Mouse (Mus musculus): ENCODE data around the gene Ulk4.

Ulk4 gene

DNA sequence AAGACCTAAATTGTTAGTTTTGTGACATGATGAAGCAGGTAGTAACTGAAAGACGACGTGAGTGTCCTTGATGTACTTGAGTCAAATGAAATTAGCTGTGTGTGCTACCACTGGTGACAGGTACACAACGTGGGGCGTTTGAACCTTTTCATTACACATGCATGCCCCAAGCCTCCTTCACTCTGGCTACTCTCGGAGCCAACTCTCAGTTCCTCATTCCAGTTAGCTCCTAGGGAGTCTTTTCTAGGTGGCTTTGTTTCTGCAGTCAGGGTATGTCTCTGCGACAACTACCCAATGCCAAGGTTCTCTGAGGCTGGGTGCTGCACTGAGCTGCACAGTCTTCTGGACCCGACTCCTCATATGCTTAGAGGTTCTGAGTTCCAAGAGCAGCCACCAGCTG lies 100.6 kb downstream of the Ulk4 start:
- DNase-seq, result no peak

DNA sequence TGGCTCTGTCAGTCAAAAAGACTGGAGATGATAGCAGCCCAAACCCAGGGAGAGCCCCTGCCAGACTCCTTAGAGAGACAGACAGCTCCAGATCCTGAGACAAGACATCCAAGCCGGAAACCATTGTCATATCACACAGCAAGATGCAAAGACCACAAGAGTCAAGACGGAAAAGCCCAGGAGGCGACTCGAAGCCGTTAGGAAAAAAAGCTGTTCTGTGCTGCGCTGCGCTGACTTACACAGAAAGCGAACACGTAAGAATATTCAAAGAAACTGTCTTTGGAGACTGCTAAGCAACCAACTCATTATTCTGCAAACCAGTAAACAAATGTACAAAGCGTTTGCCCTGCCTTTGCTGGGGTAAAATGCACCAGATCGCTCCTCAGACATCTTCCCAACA lies 101.8 kb downstream of the Ulk4 start:
- no peak for DNase-seq

DNA sequence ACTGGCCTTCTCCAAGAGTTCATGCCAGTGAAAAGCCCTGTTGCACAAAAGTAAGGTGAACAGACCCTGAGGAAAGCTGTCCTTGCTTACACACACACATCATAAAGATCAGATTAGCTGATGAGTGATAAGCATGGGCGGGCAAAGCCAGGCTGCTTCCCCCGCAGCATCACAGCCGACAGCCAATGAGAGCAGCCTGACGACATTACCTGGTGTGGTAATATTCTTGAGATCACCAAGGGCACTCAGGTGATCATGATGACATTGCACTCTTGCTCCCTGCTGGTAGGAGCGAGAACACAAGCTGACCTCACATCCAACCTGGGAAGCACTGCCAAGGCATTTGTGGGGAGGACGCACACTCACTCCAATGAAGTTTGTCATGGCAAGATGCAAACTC lies 104.9 kb downstream of the Ulk4 start:
- DNase-seq, result no peak

DNA sequence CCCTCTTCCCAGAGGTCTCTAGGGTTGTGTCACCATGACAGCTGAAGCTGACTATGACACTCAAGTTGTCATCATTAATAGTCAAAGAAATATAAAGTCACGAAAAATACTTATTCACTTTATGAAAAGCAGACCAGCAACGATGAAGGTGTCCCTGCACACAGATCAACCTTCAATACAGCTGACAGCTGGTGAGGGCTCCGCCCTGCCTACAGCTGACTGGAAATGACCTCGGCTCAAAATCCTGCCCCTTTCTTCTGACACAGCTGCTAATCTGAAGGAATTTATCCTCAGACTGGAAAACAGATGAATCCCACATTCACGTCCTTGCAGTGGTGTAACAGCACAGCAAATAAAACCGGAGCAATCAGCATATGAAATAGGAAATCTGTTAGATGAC lies 105.4 kb downstream of the Ulk4 start:
- no peak for DNase-seq

DNA sequence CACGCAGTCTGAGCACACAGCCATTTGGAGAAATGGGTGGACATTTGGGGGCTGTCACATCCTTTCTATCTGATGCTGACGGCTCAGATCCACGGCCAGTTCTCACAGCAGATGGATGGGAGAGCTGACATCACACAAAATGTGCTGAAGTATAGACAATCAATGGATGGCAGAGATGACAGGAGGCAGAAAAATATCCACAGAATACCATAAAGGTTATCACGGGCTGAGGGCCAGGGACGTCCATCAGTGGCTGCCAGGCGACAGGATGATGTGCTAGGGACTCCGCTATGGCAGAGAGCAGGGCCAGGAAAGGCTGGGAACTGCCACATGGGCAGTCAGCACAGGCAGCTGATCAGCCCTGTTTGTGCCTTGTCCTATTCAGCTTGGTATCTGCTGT lies 112.4 kb downstream of the Ulk4 start:
- no peak for DNase-seq

DNA sequence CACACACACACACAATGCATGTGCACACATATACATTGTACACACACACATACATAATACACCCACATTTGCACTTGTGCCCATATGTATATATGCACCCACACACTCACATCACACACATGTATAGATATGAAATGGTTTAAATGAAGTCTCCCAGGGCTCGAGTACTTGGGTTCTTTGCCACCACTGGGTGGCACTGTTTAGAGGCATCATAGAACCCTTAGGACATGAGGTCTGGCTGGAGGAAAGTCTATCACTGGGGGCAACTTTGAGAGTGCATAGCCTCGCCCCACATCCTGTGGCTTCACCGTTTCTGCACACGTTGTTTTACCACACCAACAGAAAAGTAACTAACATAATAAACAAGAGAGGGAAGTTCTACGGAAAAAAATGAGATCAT lies 114.2 kb downstream of the Ulk4 start:
- peak; percentile 47 for DNase-seq

DNA sequence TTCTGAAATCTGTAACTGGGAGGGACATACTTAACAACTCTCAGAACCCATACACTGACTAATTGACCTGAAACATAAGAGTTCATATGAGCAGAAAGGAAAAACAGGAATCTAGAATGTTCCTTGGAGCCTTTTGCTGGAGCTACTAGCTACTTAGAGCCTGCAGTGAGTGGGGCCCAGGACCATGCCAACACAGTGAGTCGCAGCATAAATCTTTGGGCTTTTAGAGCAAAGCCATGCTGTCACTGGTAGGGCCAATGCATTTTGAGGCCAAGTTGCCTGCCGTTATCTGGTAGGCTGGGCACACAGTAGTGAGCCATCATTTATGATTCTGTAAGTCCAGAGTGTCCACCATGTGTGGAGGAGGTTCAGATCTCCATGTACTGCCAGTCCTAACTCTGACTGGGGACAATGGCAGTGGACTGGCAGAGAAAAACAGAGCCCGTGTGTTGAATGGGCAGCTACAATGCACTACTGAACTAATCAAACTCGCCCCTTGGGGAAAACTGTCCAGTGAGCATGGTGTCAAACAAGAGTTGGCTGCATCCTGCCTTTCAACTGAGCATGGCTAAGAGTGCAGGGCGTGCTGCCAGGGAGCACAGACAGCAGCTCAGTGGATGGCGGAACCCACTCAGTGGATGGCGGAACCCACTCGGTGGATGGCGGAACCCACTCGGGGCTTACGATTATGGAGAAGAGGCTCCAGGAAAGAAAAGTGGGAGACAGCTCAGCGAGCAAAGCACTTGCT lies 115.0 kb downstream of the Ulk4 start:
- no peak for DNase-seq

DNA sequence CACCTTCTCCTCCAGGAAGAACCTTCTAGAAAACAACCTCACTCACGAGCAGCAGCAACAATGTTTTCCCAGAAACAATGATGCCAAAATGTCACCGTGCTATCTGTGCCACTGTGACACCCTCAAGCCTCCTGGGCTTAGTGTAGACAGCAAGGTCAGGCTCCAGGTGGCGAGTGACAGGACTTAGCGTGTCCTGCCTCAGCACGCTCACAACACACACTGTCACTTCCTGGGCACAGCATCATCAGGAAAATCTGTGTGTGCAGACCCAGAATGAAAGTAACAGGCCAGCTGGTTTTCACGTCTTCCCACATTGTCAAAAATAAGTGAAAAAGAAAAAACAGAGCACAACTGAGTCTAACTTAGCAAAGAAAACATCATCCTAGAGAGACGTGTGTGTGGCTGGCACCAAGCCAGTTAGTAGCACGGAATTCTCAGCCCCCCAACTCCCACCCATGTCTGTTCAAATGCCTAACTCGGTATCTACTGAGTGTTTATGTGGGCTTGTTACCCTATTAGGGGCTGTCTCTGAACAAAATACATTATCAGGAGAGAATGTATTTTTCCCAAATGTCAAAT lies 120.7 kb downstream of the Ulk4 start:
- no peak for DNase-seq

DNA sequence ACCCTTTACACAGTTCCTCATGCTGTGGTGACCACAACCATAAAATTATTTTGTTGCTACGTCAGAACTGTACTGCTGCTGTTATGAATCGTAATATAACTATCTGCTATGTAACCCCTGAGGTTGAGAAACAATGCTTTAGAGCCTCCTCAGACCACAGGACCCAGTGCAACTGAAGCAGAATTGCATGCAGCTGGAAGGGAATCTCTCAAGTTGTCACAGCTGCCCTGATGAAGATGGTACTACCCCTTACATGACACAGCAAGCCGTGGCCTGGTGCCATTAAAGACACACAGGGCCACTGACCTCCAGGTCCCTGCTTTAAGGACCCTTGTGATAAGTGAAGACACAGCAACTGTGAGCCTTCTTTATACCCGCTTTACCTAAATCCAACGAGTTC lies 123.7 kb downstream of the Ulk4 start:
- no peak for DNase-seq

DNA sequence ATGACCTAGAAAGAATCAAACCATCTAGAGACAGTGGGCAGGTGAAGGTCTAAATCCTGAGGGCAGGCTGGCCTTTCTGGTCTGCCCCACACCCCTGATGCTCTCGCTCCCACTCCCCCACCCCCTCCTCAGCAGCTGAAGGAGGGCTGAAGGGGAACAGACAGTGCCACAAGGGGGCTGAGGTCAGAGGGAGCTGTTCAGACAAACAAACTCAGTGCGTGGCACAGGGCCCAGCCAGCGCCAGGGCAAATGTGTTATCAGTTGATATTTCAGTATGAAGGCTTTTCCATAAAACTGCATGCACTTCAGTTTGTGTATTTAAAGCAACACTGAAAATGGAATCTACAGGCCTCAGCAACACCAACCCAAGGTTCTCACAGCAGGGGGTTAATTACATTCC lies 128.4 kb downstream of the Ulk4 start:
- no peak for DNase-seq

DNA sequence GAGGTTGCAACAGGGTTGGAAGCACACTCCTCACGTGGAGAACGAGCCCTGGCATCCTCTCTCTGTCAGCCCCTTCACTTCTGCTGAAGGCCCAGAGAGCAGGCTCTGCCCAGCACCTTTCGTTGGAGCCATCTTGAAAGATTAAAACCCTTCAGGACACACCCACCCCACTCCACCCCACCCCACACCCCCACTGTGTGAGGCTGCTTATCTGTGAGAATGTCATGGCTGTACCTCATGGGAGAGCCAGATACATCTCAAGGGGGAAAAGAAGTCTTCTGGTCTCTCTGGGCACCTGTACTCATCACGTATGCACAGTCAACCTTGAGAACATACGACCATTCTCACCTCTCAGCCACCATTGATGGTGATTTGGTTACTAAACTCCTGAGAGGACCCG lies 133.8 kb downstream of the Ulk4 start:
- no peak for DNase-seq

DNA sequence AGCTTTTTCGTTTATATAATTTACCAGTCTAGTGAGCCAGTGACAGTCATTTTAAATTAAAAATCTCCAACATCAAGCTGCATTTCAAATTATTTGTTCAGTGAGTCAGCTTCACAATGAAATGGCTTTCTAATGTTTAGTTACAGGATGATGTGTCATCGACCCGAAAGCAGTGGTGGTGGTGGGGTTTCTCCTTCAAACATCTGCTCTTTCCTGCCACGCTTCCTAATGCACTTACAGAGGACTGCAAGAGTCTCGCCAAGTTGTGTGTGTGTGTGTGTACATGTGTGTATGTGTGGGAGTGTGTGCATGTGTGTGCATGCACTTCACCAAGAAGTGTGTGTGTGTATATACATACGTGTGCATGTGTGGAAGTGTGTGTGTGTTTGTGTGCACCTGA lies 144.4 kb downstream of the Ulk4 start:
- DNase-seq, result no peak

DNA sequence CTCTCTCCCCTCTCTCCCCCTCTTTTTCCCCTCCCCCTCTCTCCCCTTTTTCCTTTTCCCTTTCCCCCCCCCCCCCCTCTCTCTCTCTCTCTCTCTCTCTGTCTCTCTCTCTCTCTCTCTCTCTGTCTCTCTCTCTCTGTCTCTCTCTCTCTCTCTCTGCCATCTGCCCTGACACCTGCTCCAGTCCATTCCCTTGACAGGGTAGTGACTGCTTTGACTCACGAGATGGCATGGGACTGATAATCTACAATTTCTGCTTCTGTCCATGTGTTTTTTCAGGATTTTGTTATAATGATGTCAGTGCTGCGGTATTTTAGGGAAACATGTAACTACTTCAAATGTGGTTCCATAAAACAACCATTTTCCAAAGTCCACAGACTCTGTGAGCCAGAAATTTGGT lies 147.5 kb downstream of the Ulk4 start:
- DNase-seq, result no peak

DNA sequence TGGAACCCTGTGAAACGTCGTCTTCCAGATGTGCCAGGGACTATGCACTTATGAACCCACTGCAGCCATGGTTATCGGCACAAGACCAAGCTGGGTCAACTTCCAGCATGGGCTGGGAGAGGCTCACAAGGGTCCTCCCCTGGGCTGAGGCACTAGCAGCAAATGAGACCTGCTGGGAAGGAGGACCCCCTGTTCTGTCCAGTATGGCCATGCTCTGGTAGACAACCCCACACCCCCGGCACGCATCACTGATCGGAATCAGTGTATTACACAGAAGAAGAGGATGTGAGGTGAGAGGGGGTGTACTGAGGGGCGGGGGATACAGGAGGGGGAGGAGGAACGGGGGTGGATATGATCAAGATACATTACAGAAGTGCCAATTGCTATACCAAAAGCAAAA lies 148.1 kb downstream of the Ulk4 start:
- no peak for DNase-seq

DNA sequence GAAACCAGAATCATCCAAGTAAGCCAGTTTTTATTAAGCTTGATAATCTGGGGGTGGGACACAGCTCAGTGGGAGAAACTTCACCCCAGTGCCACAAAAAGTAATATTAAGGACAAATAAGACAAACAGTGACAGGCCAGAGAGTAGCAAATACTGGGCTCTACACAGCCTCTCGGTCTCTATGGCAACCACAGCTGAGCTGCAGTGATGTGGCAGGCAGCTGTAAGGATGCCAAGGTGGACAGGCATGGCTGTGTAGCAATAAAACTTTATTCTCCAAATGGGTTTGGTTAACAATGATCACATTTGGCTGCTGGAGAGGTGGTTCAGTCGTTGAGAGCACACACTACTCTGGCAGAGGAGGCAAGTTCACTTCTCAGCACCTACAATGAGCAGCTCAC lies 150.0 kb downstream of the Ulk4 start:
- DNase-seq, result no peak

DNA sequence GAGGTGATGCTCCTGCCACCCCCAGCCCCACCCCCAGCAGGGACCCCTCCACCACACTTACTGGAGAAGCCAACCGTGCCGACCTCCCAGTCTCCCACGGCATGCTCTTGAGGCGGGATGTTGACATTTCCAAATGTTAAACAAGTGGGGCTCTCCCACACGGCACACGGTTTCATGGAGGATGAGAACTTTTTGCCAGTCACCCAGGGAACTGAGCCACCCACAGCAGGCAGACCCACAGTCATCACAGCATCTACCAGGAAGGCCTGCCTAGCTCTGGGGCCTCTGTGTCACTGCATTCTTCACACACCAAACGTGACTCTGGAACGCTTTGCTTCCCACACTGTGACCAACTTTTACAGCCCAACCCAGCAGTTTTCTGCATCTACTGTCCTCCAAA lies 152.3 kb downstream of the Ulk4 start:
- DNase-seq, result no peak

DNA sequence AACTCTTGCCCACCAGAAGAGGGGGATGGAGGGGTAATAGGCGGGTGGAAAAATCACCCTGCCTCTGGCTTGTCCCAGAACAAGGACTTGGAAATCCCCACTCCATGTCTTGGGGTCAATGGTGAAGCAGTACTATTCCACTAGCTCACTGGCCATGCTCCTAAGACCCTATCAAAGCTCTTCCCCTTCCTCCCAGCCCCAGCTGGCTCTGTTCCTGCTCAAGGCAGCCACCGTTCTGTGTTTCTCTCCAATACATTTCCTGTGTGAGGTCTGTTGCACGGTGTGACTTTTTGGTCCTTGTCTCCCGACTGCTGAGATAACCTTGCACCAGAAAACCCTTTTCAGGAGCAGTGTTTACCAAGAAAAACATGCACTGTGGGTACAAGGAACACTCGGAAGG lies 155.0 kb downstream of the Ulk4 start:
- peak; percentile 4 for DNase-seq

DNA sequence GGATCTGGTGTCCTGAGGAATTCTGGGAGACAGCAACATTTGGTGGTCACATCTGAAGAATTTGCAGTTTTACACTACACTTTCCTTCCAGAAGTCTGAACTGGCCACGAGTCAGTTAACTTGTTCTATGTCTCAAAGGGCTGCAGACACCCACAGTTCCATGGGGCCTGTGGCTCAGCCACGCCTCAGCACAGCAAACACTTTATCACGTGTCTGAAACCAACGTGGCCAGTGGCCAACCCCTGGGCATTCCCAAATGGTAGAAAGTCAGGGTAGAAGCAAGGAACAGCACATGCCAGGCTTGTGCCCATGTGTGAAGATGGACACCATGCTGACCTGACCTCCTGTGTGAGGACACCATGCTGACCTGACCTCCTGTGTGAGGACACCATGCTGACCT lies 159.1 kb downstream of the Ulk4 start:
- no peak for DNase-seq

DNA sequence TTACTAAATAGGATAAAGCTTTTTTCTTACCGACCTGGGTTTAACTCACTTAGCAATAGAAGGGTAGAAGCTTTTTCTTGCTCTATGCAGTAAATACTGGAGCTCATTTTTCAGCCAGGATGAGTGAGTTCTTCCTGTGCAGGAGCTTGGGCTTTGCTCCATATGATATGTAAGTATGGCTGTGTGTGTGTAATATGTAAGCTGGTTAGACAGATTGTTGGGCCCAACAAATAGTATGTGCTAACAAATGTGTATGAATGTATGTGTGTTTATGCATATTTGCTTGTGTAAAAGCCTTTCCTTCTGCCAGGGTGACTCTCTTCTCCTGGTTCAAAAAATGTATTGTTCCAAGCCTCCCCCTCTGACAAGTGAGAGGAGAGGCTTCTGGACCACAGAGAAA lies 164.9 kb downstream of the Ulk4 start:
- no peak for DNase-seq

DNA sequence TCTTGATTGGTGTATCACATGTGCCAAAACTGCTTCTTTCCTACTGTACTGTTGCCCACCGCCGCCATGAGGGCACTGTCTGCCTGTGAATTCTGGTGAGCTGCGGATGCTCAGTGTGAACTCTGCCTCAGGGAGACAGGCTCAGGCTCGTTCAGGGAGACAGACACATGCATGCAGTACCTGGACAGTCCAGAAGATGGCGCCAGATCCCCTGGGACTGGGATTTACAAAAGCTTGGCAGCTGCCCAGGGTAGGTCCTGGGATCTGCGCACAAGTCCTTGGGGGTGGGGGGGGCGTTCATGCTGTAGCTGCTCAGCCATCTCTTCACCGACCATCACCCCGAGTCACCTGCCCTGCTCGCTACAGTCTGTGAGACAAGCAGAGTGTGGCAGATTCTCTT lies 168.9 kb downstream of the Ulk4 start:
- DNase-seq, result peak; percentile 58

DNA sequence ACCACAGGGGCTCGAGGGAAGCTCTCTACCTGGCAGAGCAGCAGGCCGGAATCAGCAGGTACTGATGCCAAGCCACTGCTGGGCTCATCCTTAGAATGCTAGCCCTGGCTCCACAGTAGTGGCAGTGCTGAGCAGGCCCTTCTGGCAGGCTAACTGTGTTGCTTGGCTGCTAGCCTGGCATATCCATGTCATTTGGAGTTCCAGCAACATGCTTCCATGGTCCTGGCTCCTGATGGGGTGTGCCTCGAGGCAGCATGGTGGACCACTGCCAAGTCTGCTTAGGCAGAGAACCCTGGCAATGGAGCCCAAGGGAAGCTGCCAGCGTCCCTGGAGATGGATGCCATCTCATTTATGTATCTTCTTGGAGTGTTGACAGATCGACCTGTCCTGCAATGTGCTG lies 169.4 kb downstream of the Ulk4 start:
- peak; percentile 2 for DNase-seq

DNA sequence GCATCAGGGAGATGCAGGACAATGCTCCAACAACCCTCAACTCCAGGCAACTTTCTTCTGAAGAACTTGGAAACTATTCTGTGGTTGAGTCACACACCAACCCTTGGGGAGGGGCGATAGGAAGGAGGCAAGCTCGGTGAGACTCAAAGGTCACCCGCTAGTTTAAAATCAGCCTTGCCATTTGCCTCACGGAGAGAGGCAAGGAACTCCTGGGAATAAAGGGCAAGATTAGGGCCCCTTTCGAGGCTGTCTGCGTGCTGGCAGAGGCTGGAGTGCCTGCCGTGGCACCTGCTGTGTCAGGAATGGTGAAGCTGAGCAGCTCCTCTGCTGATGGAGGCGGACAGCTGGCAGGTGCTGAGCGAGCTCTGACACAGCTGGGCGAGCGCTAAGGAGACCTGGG lies 169.9 kb downstream of the Ulk4 start:
- DNase-seq, result no peak

DNA sequence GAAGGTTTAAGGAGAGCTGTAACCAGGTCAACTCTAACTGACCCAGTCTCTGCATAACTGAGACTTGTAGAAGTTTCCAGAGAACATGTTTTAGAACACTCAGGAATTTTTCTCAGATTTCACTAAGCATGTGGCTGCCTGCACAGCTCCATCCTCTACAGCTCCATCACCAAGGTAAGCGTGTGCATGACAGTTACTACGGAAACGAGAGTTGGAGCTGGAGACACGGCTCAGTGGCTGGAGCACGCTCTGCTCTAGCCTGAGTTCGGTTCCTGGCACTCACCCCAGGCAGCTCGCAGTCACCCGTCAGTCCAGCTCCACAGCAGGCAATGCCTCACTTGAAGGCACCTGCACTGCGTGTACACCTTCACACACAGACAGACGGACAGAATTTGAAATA lies 175.5 kb downstream of the Ulk4 start:
- no peak for DNase-seq

DNA sequence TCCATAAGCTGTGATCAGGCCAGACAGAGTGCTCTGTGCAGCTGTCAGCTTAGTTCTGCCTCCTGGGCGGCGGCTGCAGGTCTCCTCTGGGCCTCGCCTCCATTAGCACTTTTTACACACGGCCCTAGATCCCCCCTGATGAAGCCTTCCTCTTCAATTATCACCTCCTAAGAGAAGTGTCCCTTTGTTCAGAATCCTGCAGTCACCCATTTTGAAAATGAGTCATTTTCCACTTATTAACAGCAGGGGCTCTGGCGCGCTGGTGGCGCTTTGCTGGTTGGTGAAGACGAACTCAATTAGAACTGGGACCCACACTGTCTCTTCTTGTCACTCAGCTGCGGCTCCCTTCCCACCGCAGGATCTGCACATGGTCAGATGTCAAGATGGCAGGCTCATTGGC lies 177.5 kb downstream of the Ulk4 start:
- no peak for DNase-seq

DNA sequence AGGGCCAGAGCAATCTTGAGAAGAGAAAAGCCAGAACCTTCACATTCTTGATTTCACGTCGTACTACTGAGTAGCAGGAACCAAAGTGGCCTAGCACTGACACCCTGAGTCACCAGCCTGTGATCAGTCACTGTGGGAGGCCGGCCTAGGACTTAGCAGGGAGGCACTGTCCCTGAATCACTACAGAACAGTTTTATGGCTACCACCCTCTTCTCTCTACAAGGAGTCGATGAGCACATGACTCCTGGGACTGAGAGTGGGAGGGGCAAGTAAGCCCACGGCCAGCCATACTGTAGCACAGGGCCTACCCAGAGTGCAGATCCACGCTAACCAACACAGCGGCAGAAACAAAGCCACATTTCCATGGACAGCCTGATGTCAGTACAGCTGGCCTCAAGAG lies 183.2 kb downstream of the Ulk4 start:
- DNase-seq, result no peak

All from thymus, postnatal 25 days (tissue).